Mouse (Mus musculus): ENCODE measurements around the gene Lmln. TPM values are rescaled to one million over a fixed set of nuclear protein-coding genes. Genes with fewer than 3 reads are reported as not detected.
A peak's percentile ranks its signal among the peaks of the same experiment; 100 is the strongest.

Lmln gene
- polyA plus RNA-seq, 1 experiment from 2014 or later, result 1.8 TPM

DNA sequence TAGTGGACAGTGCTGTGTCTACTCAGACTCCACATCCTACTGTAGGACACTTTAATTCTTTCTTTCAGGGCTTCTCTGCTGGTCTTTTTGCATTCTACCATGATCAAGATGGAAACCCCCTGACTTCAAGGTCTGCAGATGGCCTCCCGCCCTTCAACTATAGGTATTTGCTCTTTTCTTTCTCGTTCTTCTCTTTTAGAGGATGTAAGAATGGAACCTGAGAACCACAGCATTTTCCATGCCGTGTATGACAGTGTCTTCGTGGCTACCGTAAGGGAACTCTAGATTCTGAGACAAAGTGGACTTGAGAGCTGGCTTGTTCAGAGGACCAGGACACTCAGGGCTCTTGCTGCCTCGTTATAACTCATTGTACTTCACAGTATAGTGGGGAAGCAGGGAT, 20.6 kb downstream of the Lmln start:
- ATAC-seq (replicated peaks; ENCODE audit: extremely low read depth, insufficient read depth, low FRiP score), result no peak
- H3K4me1 ChIP-seq (ENCODE audit: control insufficient read depth, insufficient read depth, low read length), result no peaks in the 10 kb centered on the region
- no peak overlapping the region for H3K4me2 ChIP-seq (ENCODE audit: low read depth, low read length)
- no peak overlapping the region for H3K4me3 ChIP-seq (ENCODE audit: low read length)
- no peaks in the 10 kb centered on the region for H3K9me3 ChIP-seq (replicated peaks; ENCODE audit: control insufficient read depth, low read length)
- WGBS, result 85% methylated on average over 6 of the region's 6 CpGs
- H3K27me3 ChIP-seq (ENCODE audit: control insufficient read depth, insufficient read depth, low read length), result no peaks in the 10 kb centered on the region
- H3K27ac ChIP-seq (ENCODE audit: low read length), result no peak overlapping the region
- no peak overlapping the region for H3K9ac ChIP-seq (ENCODE audit: low read length)
- peaks cover 5% of the 10 kb centered on the region; the same call in 1 of the 2 replicates for H3K36me3 ChIP-seq (ENCODE audit: control insufficient read depth, insufficient read depth)

DNA sequence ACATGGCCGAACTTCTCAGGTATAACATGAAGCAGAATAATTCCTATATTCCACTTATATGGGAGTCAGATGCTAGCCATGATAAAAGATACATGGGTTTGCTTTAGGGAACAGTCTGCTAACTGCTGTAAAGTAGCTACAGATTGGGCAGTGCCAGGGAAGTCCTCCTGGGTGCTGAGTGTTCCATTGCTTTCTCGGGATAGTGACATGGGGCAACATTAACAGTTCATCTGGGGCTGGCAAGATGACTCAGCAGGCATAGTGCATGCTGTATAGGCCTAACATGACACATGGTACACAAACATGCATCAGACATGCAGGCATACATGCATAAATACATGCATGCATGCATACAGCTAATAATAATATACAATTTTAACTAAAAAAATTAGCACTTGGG, 21.7 kb downstream of the Lmln start:
- Histone ChIP-seq H3K27ac (ENCODE audit: low read length) (no peak overlapping the region), H3K4me3 (ENCODE audit: low read length) (no peak overlapping the region), H3K9ac (ENCODE audit: low read length) (no peak overlapping the region), H3K36me3 (ENCODE audit: control insufficient read depth, insufficient read depth) (peaks cover 5% of the 10 kb centered on the region; the same call in 1 of the 2 replicates), H3K9me3 (replicated peaks; ENCODE audit: control insufficient read depth, low read length) (no peaks in the 10 kb centered on the region), H3K27me3 (ENCODE audit: control insufficient read depth, insufficient read depth, low read length) (no peaks in the 10 kb centered on the region), H3K4me2 (ENCODE audit: low read depth, low read length) (no peak overlapping the region), H3K4me1 (ENCODE audit: control insufficient read depth, insufficient read depth, low read length) (no peaks in the 10 kb centered on the region)
- no peak for ATAC-seq (replicated peaks; ENCODE audit: extremely low read depth, insufficient read depth, low FRiP score)
- 88% methylated on average over 2 of the region's 2 CpGs for WGBS

DNA sequence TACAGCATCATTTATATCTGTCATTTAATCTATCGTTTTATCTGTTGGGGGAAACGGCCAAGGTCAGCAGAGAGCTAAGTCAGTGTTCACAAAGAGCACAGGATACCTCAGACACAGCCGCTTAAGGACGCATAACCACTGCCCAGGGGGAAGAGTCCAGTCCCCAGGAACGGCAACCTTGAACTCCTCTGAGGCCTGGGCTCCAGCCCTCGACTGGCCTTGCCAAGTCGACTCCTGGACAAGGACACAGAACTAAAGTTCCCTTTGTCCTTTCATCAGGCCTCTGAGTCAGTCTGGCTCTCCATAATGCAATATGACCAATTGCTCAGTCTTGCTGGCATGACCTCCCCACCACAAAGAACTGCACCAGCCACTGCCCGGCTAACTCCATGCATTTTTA, 23.3 kb downstream of the Lmln start:
- Histone ChIP-seq H3K9me3 (replicated peaks; ENCODE audit: control insufficient read depth, low read length) (no peaks in the 10 kb centered on the region), H3K27ac (ENCODE audit: low read length) (no peak overlapping the region), H3K27me3 (ENCODE audit: control insufficient read depth, insufficient read depth, low read length) (no peaks in the 10 kb centered on the region), H3K4me3 (ENCODE audit: low read length) (no peak overlapping the region), H3K4me1 (ENCODE audit: control insufficient read depth, insufficient read depth, low read length) (no peaks in the 10 kb centered on the region), H3K9ac (ENCODE audit: low read length) (no peak overlapping the region), H3K4me2 (ENCODE audit: low read depth, low read length) (no peak overlapping the region), H3K36me3 (ENCODE audit: control insufficient read depth, insufficient read depth) (peaks cover 9% of the 10 kb centered on the region)
- no peak for ATAC-seq (replicated peaks; ENCODE audit: extremely low read depth, insufficient read depth, low FRiP score)
- WGBS, result 68% methylated on average over 8 of the region's 8 CpGs

DNA sequence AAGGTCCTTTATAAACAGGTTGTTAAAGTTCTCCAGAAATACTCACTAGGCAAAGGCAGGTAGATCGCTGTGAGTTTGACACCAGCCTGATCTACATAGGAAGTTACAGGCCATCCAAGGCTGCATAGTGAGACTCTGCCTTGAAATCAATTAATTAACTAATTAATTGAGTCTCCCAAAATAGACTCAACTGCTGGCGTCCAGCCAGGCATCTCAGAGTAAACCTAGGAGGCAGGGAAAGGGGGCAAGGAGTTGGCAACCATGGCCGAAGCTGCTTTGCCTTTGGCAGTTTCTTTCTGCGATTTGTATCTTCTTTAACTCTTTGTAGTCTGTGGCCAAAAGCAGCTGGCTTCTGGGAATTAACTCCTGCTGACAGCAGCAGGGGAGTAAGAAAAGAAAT, 51.4 kb downstream of the Lmln start:
- H3K4me1 ChIP-seq (ENCODE audit: control insufficient read depth, insufficient read depth, low read length), result 0 out of 2 replicates have a peak, but pooled peaks cover 3% of the 10 kb centered on the region
- H3K9me3 ChIP-seq (replicated peaks; ENCODE audit: control insufficient read depth, low read length), result no peaks in the 10 kb centered on the region
- 42% methylated on average over 4 of the region's 4 CpGs for WGBS

DNA sequence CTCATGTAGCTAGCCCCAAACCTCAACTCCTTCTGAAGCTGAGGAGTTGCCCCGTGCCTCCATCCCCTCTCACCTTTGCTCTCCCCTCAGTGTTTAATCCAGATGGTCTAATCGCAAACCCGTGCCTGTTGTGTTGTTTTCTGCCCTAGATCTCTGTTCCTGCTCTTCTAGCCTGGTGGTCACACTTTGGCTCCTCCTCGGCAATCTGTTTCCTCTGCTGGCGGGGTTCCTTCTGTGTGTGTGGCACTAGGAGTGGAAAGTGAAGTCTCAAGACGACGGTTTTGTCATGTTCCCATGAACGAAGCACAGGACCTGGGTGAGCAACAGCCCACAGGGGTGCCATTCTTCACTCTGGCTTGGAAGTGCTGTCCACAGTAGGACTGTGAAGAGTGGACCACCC, 61.1 kb downstream of the Lmln start:
- no peak overlapping the region for H3K9ac ChIP-seq (ENCODE audit: low read length)
- H3K4me2 ChIP-seq (ENCODE audit: low read depth, low read length), result no peak overlapping the region; the same call in 1 of the 2 replicates
- H3K27ac ChIP-seq (ENCODE audit: low read length), result no peak overlapping the region
- H3K4me1 ChIP-seq (ENCODE audit: control insufficient read depth, insufficient read depth, low read length), result peaks cover 11% of the 10 kb centered on the region; the same call in 1 of the 2 replicates
- H3K36me3 ChIP-seq (ENCODE audit: control insufficient read depth, insufficient read depth), result 0 out of 2 replicates have a peak, but pooled peaks cover 2% of the 10 kb centered on the region
- ATAC-seq (replicated peaks; ENCODE audit: extremely low read depth, insufficient read depth, low FRiP score), result no peak
- H3K27me3 ChIP-seq (ENCODE audit: control insufficient read depth, insufficient read depth, low read length), result no peaks in the 10 kb centered on the region
- WGBS, result 64% methylated on average over 8 of the region's 8 CpGs
- no peaks in the 10 kb centered on the region for H3K9me3 ChIP-seq (replicated peaks; ENCODE audit: control insufficient read depth, low read length)
- H3K4me3 ChIP-seq (ENCODE audit: low read length), result no peak overlapping the region

More for the DNA sequence above, 51.4 kb downstream of the Lmln start:
- no peak overlapping the region for H3K27ac ChIP-seq (ENCODE audit: low read length)
- H3K9ac ChIP-seq (ENCODE audit: low read length), result no peak overlapping the region
- no peaks in the 10 kb centered on the region for H3K27me3 ChIP-seq (ENCODE audit: control insufficient read depth, insufficient read depth, low read length)
- peaks cover 7% of the 10 kb centered on the region; the same call in 1 of the 2 replicates for H3K36me3 ChIP-seq (ENCODE audit: control insufficient read depth, insufficient read depth)
- H3K4me2 ChIP-seq (ENCODE audit: low read depth, low read length), result no peak overlapping the region
- ATAC-seq (replicated peaks; ENCODE audit: extremely low read depth, insufficient read depth, low FRiP score), result no peak
- H3K4me3 ChIP-seq (ENCODE audit: low read length), result no peak overlapping the region

DNA sequence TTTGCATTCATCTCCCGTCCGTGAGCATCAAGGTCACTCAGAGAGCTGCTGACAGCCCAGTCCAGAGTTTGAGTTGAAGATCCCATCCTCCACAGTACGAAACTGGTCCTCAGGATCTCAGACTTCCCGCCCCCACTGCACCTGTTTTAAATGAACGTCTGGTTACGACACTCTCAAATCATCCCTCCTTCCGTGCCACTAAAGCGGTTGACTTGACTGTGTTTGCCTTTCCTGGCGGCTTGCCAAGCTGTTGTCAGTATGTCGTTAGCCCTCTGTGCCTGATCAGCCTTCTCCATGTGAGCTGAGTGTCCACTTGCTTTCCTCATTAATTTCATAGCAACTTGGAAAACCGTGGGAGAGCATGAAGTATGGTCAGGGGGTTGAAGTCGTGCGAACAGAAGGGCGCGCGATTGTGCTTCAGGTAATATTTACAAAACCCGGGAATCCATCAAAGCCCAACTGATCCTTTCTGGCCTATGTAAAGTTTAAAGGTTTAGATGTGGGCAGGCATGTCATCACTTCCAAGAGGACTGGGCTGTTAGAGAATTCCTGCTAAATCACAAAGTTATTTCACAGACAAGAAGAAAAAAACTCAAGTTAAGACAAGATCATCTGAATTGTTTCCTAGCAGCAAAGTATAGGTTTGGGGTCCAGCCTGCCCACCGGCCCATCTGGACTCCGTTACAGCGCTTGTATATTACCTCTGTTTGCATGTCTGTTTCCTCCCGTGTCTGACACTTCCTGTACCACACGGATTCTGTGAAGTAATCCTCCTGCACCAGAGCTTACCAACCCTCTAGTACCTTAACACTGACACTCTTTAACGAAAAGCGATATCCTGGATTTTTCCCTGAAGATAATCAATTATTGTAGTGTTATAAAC, 61.9 kb downstream of the Lmln start:
- Histone ChIP-seq H3K4me3 (ENCODE audit: low read length) (peak overlapping the region; percentile 22; the same call in 1 of the 2 replicates), H3K36me3 (ENCODE audit: control insufficient read depth, insufficient read depth) (0 out of 2 replicates have a peak, but pooled peaks cover 2% of the 10 kb centered on the region), H3K4me1 (ENCODE audit: control insufficient read depth, insufficient read depth, low read length) (peaks cover 11% of the 10 kb centered on the region; the same call in 1 of the 2 replicates), H3K4me2 (ENCODE audit: low read depth, low read length) (peak overlapping the region; percentile 38), H3K27me3 (ENCODE audit: control insufficient read depth, insufficient read depth, low read length) (no peaks in the 10 kb centered on the region), H3K27ac (ENCODE audit: low read length) (no peak overlapping the region), H3K9me3 (replicated peaks; ENCODE audit: control insufficient read depth, low read length) (no peaks in the 10 kb centered on the region), H3K9ac (ENCODE audit: low read length) (no peak overlapping the region)
- ATAC-seq (replicated peaks; ENCODE audit: extremely low read depth, insufficient read depth, low FRiP score), result peak; percentile 67
- 45% methylated on average over 24 of the region's 24 CpGs for WGBS

DNA sequence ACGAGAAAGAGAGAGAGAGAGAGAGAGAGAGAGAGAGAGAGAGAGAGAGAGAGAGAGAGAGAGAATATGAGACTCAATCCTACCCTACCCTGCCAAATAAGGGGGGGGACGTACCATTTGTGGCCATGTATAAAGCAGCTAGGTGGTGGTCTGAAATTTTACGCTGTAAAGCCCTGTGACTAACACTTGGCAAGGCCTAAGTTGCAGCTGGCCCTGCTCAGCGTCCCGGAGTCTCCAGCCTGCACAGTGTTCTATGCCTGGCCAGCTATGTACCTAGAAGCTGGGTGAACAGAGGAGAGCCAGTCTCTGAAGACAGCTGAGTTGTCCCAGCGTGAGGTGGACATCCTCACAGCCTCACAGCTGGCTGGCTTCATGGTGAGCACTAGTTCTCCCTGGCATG, 64.7 kb downstream of the Lmln start:
- 71% methylated on average over 6 of the region's 6 CpGs for WGBS
- Histone ChIP-seq H3K4me3 (ENCODE audit: low read length) (no peak overlapping the region), H3K4me2 (ENCODE audit: low read depth, low read length) (no peak overlapping the region), H3K27ac (ENCODE audit: low read length) (no peak overlapping the region), H3K4me1 (ENCODE audit: control insufficient read depth, insufficient read depth, low read length) (peaks cover 19% of the 10 kb centered on the region), H3K36me3 (ENCODE audit: control insufficient read depth, insufficient read depth) (0 out of 2 replicates have a peak, but pooled peaks cover 2% of the 10 kb centered on the region), H3K9ac (ENCODE audit: low read length) (no peak overlapping the region), H3K9me3 (replicated peaks; ENCODE audit: control insufficient read depth, low read length) (no peaks in the 10 kb centered on the region), H3K27me3 (ENCODE audit: control insufficient read depth, insufficient read depth, low read length) (no peaks in the 10 kb centered on the region)
- no peak for ATAC-seq (replicated peaks; ENCODE audit: extremely low read depth, insufficient read depth, low FRiP score)

DNA sequence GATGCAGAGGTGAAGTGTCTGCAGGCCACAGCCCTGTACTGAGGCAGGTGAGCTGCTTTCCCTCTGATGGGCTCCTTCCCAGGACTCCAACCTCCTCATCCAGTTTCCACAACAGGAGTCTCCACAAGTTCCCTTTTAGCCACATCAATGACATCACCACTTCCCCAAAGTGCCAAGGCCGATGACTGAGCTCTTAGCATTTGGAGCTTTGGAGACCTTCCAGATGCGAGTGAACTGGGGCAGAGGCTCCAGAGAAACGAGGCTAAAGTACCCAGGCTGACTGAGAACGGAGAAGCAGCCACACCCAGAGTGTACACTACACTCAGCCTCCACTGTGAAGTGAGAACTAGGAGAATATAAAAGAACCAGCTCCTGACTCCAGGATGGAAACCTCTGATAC, 68.4 kb downstream of the Lmln start:
- H3K27ac ChIP-seq (ENCODE audit: low read length), result no peak overlapping the region
- H3K9me3 ChIP-seq (replicated peaks; ENCODE audit: control insufficient read depth, low read length), result no peaks in the 10 kb centered on the region
- H3K4me3 ChIP-seq (ENCODE audit: low read length), result no peak overlapping the region
- H3K27me3 ChIP-seq (ENCODE audit: control insufficient read depth, insufficient read depth, low read length), result no peaks in the 10 kb centered on the region
- H3K36me3 ChIP-seq (ENCODE audit: control insufficient read depth, insufficient read depth), result no peaks in the 10 kb centered on the region
- H3K4me1 ChIP-seq (ENCODE audit: control insufficient read depth, insufficient read depth, low read length), result peaks cover 8% of the 10 kb centered on the region; the same call in 1 of the 2 replicates
- H3K9ac ChIP-seq (ENCODE audit: low read length), result no peak overlapping the region
- WGBS, result 11% methylated on average over 4 of the region's 4 CpGs
- no peak overlapping the region for H3K4me2 ChIP-seq (ENCODE audit: low read depth, low read length)
- ATAC-seq (replicated peaks; ENCODE audit: extremely low read depth, insufficient read depth, low FRiP score), result no peak

DNA sequence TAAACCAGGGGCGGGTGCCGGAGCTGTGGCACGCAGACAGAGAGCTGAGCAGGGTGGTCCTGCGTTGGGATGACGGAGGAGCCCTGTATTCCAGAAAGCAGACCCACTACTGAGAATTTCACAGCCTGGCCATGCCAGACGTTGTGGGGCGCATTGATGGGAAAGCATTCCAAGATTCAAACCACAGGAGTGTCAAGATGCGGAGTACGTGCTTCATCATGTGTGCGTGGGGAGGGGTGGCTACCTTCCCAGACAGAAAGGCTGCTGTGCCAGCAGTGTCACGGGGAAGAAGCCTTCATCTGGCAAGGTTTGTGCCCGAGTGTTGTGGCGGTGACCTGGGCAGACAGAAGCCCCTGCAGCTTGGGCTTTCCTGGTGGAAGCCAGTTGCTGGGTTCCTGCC, 70.9 kb downstream of the Lmln start:
- Histone ChIP-seq H3K27ac (ENCODE audit: low read length) (no peak overlapping the region), H3K36me3 (ENCODE audit: control insufficient read depth, insufficient read depth) (no peaks in the 10 kb centered on the region), H3K4me3 (ENCODE audit: low read length) (no peak overlapping the region), H3K4me1 (ENCODE audit: control insufficient read depth, insufficient read depth, low read length) (peaks cover 8% of the 10 kb centered on the region; the same call in 1 of the 2 replicates), H3K27me3 (ENCODE audit: control insufficient read depth, insufficient read depth, low read length) (no peaks in the 10 kb centered on the region), H3K9me3 (replicated peaks; ENCODE audit: control insufficient read depth, low read length) (no peaks in the 10 kb centered on the region), H3K4me2 (ENCODE audit: low read depth, low read length) (no peak overlapping the region), H3K9ac (ENCODE audit: low read length) (no peak overlapping the region)
- no peak for ATAC-seq (replicated peaks; ENCODE audit: extremely low read depth, insufficient read depth, low FRiP score)
- WGBS, result 81% methylated on average over 13 of the region's 13 CpGs
